8 mouse cellular contexts compared by ENCODE assay signal in genomic region chr19:53051288-53051985, GRCm38 (mm10). TPM values are rescaled to one million over a fixed set of nuclear protein-coding genes. Genes with fewer than 3 reads are reported as not detected.
A peak's percentile ranks its signal among the peaks of the same experiment; 100 is the strongest.
DNase-seq lines count a peak whose midpoint lies in the region; ATAC-seq and TF ChIP-seq lines count a peak whose summit lies in the region.

No protein-coding gene starts in this region.

- 0 out of 2 replicates have a peak overlapping the region, but pooled peaks have one; percentile 29 for H3K27ac ChIP-seq in olfactory bulb, adult 2 months (ENCODE audit: insufficient read depth, low read depth, low read length)

- H3K4me1 ChIP-seq in olfactory bulb, adult 2 months (ENCODE audit: control insufficient read depth, insufficient read depth, low read length) = peaks cover 13% of the 10 kb centered on the region

- DNase-seq in adrenal gland, postnatal 10 days = peak; percentile 59
- DNase-seq in adrenal gland, postnatal 4 days (ENCODE audit: low spot score in 2 of 2) = no peak
- peak; percentile 17 for DNase-seq in lung, postnatal 10 days
- no peak for DNase-seq in lung, adult 18-20 months
- peak; percentile 35 to 40 for DNase-seq in gastrocnemius, postnatal 36 days

- intact Hi-C loops in gastrocnemius, postnatal 36 days (cut with DNase I) = no loop called here

- no peak for ATAC-seq in inflammation-experienced regulatory T-cells, adult 6 months
- no peak for ATAC-seq in megakaryocyte-erythroid progenitor cell, adult 5-6 weeks (replicated peaks; ENCODE audit: low FRiP score, low TSS enrichment, poor library complexity, severe bottlenecking)

- no peak for TF ChIP-seq CTCF in olfactory bulb, adult 2 months (IDR thresholded peaks at IDR 0.05; ENCODE audit: insufficient read depth, low read depth, low read length)

- TF ChIP-seq POLR2A in olfactory bulb, adult 2 months (IDR thresholded peaks at IDR 0.05; ENCODE audit: insufficient read depth, low read depth, low read length) = no peak

- no peak overlapping the region for H3K4me3 ChIP-seq in olfactory bulb, adult 2 months (ENCODE audit: insufficient read depth, low read depth, low read length)

- WGBS in olfactory bulb, adult 2 months = 66% methylated on average over 18 of the region's 18 CpGs

RNA-seq across cellular contexts. Expression of gene Xpnpep1, which starts 11.4 kb away (rescaled TPM):
- total RNA-seq in adrenal gland, postnatal 10 days (2021) = 100 to 1,000 TPM; 103 to 105 TPM
- total RNA-seq in adrenal gland, postnatal 4 days (2021) = 100 to 1,000 TPM; 112 to 117 TPM
- total RNA-seq in gastrocnemius, postnatal 36 days (2021) = 10 to 100 TPM; 41.8 to 52.1 TPM
- not detected in 2 replicates for polyA plus RNA-seq in olfactory bulb, adult 2 months (2012; ENCODE audit: insufficient read depth, insufficient read length, low replicate concordance, missing spikeins)
- 10 to 100 TPM; 53.6 to 68.4 (median 60.5) TPM for polyA plus RNA-seq in inflammation-experienced regulatory T-cells, adult 6 months (2017; shearing (Covaris generic))
- 103 and 128 TPM in 2 replicates for total RNA-seq in megakaryocyte-erythroid progenitor cell, adult 5-6 weeks (2014; fragmentation: Nextera tagmentation)
- 73.6 and 186 TPM in 2 replicates for total RNA-seq in megakaryocyte-erythroid progenitor cell, adult 5-6 weeks (2017)

Comparison
In these comparisons a context has a peak if more than half of its experiments do, and no peak if none do; other contexts are left out.
1. DNase-seq: peak in adrenal gland, postnatal 10 days (single experiment), lung, postnatal 10 days (single experiment) and gastrocnemius, postnatal 36 days (2 of 2); none in adrenal gland, postnatal 4 days (0 of 2) and lung, adult 18-20 months (0 of 2).